Mouse (Mus musculus) cerebellum, adult 18-20 months (tissue): ENCODE data around the gene Pde4dip.

Source experiments
- DNase-seq, 2 experiments: peaks; one replicate each; pipeline ENCODE4 v3.0.0; 2021

Gene Pde4dip

GRCm38 (mm10) chr3:97844163-97844820, 44.2 kb downstream of the Pde4dip start:
- DNase-seq: no peak

- DNase-seq: no peak
Measured at GRCm38 (mm10) chr3:97842641-97843040, 45.9 kb downstream of the Pde4dip start.

GRCm38 (mm10) chr3:97840439-97840838, 48.1 kb downstream of the Pde4dip start:
- DNase-seq: no peak

- no peak for DNase-seq
Measured at GRCm38 (mm10) chr3:97835888-97836287, 52.6 kb downstream of the Pde4dip start.

GRCm38 (mm10) chr3:97834625-97835024, 53.9 kb downstream of the Pde4dip start:
- DNase-seq: no peak

GRCm38 (mm10) chr3:97831564-97832320, 56.8 kb downstream of the Pde4dip start:
- no peak for DNase-seq

GRCm38 (mm10) chr3:97830622-97831021, 57.9 kb downstream of the Pde4dip start:
- DNase-seq: no peak

- no peak for DNase-seq
Measured at GRCm38 (mm10) chr3:97830122-97830521, 58.4 kb downstream of the Pde4dip start.

GRCm38 (mm10) chr3:97828286-97828685, 60.2 kb downstream of the Pde4dip start:
- no peak for DNase-seq

- no peak for DNase-seq
Measured at GRCm38 (mm10) chr3:97825246-97825645, 63.3 kb downstream of the Pde4dip start.

GRCm38 (mm10) chr3:97824744-97825143, 63.8 kb downstream of the Pde4dip start:
- no peak for DNase-seq

- DNase-seq: no peak
Measured at GRCm38 (mm10) chr3:97824011-97824711, 64.3 kb downstream of the Pde4dip start.

GRCm38 (mm10) chr3:97823438-97823837, 65.1 kb downstream of the Pde4dip start:
- no peak for DNase-seq

- DNase-seq: no peak
Measured at GRCm38 (mm10) chr3:97819050-97819449, 69.5 kb downstream of the Pde4dip start.

- DNase-seq: no peak
Measured at GRCm38 (mm10) chr3:97818383-97818982, 70.0 kb downstream of the Pde4dip start.

GRCm38 (mm10) chr3:97811651-97812399, 76.7 kb downstream of the Pde4dip start:
- peak in 1 of 2 experiments; percentile 27 for DNase-seq

GRCm38 (mm10) chr3:97811158-97811557, 77.3 kb downstream of the Pde4dip start:
- no peak for DNase-seq

- no peak for DNase-seq
Measured at GRCm38 (mm10) chr3:97810334-97810733, 78.2 kb downstream of the Pde4dip start.

- no peak for DNase-seq
Measured at GRCm38 (mm10) chr3:97805559-97805958, 82.9 kb downstream of the Pde4dip start.

- DNase-seq: no peak
Measured at GRCm38 (mm10) chr3:97803675-97804074, 84.8 kb downstream of the Pde4dip start.

- no peak for DNase-seq
Measured at GRCm38 (mm10) chr3:97802927-97803326, 85.6 kb downstream of the Pde4dip start.

GRCm38 (mm10) chr3:97802297-97802696, 86.2 kb downstream of the Pde4dip start:
- no peak for DNase-seq
